Mouse (Mus musculus): ENCODE results near the gene Ptges3l. TPM values are rescaled to one million over a fixed set of nuclear protein-coding genes. Genes with fewer than 3 reads are reported as not detected.
A peak's percentile ranks its signal among the peaks of the same experiment; 100 is the strongest.

The Ptges3l gene
- polyA plus RNA-seq, 1 experiment, result 1.9 TPM

DNA sequence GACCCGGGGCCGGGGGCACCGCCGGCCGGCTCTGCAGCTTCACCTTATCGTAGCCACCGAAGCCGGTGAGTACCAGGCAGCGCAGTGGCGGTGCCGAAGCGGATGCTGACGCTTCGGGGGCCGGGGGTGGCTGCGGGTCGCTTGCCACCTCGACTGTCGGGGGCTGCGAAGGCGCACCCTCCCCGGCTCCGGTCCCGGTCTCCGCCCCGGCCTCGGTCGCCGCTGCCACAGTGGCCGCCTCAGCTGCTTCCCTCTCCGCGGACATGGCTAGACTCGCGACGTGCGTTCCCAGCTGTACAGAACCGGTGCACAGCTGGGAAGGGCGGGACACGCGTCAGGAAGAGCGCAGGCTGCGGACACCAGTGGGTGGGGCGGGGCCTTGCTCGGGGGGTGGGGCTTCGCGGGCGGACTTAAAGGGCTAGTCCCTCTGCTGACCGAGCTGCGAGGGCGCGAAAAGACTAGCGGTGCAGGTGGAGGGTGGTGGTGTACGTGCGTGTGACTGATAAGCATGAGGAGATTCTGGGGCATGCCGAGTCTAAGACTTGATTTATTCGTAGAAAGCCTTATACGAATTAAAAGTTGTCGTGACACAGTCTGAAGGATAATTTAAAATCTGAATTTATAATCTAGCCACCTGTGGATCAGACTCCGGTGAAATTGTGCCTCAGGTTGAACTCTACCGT lies 40.9 kb upstream of the Ptges3l start, which contains the start of gene Vat1:
Gene Vat1, minus strand, starts transcription at position 362 of the 683 bp plus-strand sequence.
- peak; percentile 89 for DNase-seq (ENCODE audit: low read depth)
- TF ChIP-seq POLR2A (IDR thresholded peaks at IDR 0.05; ENCODE audit: borderline replicate concordance, extremely low read depth, insufficient read depth, insufficient read length, poor library complexity, severe bottlenecking), result 0 out of 2 replicates have a peak, but pooled peaks have one; percentile 18
- no peak for TF ChIP-seq CTCF (IDR thresholded peaks at IDR 0.05; ENCODE audit: borderline replicate concordance, extremely low read depth, insufficient read depth, insufficient read length)

- DNase-seq (ENCODE audit: low read depth), result peak; percentile 80
- no peak for TF ChIP-seq CTCF (IDR thresholded peaks at IDR 0.05; ENCODE audit: borderline replicate concordance, extremely low read depth, insufficient read depth, insufficient read length)
- no peak for TF ChIP-seq POLR2A (IDR thresholded peaks at IDR 0.05; ENCODE audit: borderline replicate concordance, extremely low read depth, insufficient read depth, insufficient read length, poor library complexity, severe bottlenecking)
Measured at GRCm38 (mm10) chr11:101465101-101465868, 40.2 kb upstream of the Ptges3l start.

DNA sequence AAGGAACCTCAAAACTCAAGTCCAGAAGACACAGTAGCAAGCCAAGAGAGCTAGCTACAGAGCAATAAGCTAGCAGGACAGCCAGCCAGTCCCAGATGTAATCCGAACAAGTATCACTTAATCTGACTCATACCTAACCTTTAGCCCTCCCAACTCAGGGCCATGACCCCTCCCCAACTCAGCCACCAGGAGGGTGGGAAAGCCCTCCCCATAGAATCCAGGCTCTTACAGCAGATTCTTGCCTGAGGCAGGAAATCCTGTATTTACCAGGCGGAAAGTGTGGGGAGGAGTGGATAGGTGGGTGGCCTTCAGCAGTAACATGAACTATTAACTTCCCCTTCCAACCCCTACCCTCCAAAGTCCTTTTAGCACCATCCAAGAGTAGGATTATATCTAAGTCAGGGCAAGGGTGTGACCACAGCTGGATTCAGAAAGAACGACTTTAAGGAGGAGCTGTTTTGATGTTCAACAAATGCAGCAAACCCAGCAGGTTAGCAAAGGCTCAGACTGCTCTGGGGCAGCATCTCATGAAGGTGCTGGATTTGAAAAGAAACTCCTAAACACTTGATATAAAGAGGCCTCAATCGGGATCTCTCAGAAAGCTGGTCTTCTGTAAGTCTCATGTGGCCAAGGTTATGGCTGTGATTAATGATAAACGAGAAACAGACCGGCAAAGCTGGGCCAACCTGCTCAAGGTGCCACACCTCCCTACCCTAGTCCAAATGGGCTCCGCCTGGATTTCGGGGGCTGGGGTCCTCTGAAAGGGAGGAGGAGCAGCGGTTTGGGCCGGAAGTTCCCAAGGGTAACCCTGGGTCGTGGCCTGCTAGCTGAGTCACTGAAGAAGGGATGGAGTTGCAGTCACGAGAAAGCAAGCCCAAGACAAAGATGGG lies 39.3 kb upstream of the Ptges3l start, which contains the start of gene Rnd2:
Gene Rnd2, plus strand, starts transcription at position 789 of the 890 bp plus-strand sequence.
- DNase-seq (ENCODE audit: low read depth), result no peak

DNA sequence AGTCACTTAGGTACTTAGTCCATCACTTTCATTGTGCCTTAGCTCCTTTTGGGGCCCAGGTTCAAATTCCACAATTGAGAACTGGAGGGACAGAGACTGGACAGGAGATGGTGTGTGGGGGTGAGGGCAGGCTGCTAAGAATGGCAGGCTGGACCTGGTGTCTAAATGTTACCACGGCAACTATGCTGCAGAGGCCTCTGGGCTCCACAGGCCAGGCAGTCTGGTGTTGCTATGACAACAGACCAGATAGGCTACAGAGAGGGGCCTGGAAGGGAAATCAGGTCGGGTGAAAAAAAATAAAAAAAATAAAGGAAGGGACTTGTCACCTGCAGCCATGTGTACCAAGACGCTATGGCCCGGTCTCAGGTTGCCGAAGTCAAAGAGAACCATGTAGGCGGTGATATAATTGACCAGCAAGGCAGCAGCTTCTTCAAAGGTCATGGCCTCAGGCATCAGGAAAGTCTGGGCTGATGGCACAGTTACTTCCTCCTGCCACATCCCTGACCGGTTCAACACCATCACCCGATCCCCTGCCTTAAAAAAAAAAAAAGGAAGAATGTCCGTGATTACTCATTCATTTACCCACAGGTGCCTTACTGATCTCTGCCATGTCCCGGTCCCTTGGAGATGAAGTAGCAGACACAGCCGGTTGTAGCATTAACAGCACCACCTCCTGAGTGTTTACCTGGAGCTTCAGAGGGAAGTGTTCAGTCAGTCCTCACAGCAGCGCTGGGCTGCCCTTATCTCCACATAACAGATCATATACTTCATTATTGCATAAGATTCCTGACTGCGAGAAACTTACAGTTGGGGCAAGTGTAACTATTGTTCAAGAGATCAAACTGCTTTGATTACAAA lies 37.7 kb upstream of the Ptges3l start:
- peak; percentile 80 for DNase-seq (ENCODE audit: low read depth)
- TF ChIP-seq CTCF (IDR thresholded peaks at IDR 0.05; ENCODE audit: borderline replicate concordance, extremely low read depth, insufficient read depth, insufficient read length) (no peak), POLR2A (IDR thresholded peaks at IDR 0.05; ENCODE audit: borderline replicate concordance, extremely low read depth, insufficient read depth, insufficient read length, poor library complexity, severe bottlenecking) (no peak)

More for the DNA sequence above, 39.3 kb upstream of the Ptges3l start, which contains the start of gene Rnd2:
- TF ChIP-seq POLR2A (IDR thresholded peaks at IDR 0.05; ENCODE audit: borderline replicate concordance, extremely low read depth, insufficient read depth, insufficient read length, poor library complexity, severe bottlenecking) (no peak), CTCF (IDR thresholded peaks at IDR 0.05; ENCODE audit: borderline replicate concordance, extremely low read depth, insufficient read depth, insufficient read length) (no peak)

GRCm38 (mm10) chr11:101462141-101462540 lies 37.0 kb upstream of the Ptges3l start:
- no peak for TF ChIP-seq POLR2A (IDR thresholded peaks at IDR 0.05; ENCODE audit: borderline replicate concordance, extremely low read depth, insufficient read depth, insufficient read length, poor library complexity, severe bottlenecking)
- TF ChIP-seq CTCF (IDR thresholded peaks at IDR 0.05; ENCODE audit: borderline replicate concordance, extremely low read depth, insufficient read depth, insufficient read length), result no peak
- DNase-seq (ENCODE audit: low read depth), result no peak

DNA sequence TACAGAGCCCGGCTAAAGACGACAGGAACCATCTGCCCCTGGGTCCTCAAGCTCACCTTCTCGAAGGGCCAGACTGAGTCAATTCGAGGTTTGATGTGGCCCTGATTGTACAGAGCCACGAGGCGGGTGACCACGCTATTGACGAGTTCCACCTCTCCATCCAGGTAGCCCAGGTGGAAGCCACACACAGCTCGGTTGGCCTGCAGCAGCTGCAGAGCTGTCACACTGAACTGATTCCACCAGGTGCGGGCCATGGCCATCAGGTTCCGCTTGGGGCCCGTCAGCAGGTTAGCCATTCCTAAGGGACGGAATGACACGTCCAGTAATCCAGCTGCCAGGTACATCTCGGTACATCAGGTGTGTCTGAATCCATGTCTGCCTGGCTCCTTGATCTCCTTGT lies 35.2 kb upstream of the Ptges3l start:
- TF ChIP-seq POLR2A (IDR thresholded peaks at IDR 0.05; ENCODE audit: borderline replicate concordance, extremely low read depth, insufficient read depth, insufficient read length, poor library complexity, severe bottlenecking) (no peak), CTCF (IDR thresholded peaks at IDR 0.05; ENCODE audit: borderline replicate concordance, extremely low read depth, insufficient read depth, insufficient read length) (no peak)
- DNase-seq (ENCODE audit: low read depth), result no peak

DNA sequence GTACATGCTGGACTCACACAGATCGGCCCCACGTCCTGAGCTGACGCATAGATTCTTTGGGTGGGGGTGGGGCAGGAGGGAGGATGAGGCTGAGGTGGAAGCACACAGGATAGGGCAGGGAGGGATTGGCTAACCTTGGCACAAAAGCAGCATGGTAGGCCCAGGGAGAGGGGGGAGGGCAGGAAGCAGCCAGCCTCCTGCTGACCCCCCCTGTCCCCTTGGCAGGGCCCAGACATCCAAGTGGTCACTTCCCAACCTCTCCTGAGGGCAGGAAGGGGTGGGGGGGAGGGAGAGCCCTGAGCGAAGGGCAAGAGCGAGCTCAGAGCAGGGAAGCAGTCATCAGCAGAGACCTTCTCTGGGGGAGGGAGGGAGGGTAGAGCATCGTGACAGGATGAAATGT lies 34.6 kb upstream of the Ptges3l start:
- DNase-seq (ENCODE audit: low read depth), result no peak
- no peak for TF ChIP-seq POLR2A (IDR thresholded peaks at IDR 0.05; ENCODE audit: borderline replicate concordance, extremely low read depth, insufficient read depth, insufficient read length, poor library complexity, severe bottlenecking)
- no peak for TF ChIP-seq CTCF (IDR thresholded peaks at IDR 0.05; ENCODE audit: borderline replicate concordance, extremely low read depth, insufficient read depth, insufficient read length)

GRCm38 (mm10) chr11:101458217-101458616 lies 33.1 kb upstream of the Ptges3l start:
- no peak for DNase-seq (ENCODE audit: low read depth)
- TF ChIP-seq CTCF (IDR thresholded peaks at IDR 0.05; ENCODE audit: borderline replicate concordance, extremely low read depth, insufficient read depth, insufficient read length) (no peak), POLR2A (IDR thresholded peaks at IDR 0.05; ENCODE audit: borderline replicate concordance, extremely low read depth, insufficient read depth, insufficient read length, poor library complexity, severe bottlenecking) (no peak)

GRCm38 (mm10) chr11:101457631-101458030 lies 32.5 kb upstream of the Ptges3l start:
- TF ChIP-seq CTCF (IDR thresholded peaks at IDR 0.05; ENCODE audit: borderline replicate concordance, extremely low read depth, insufficient read depth, insufficient read length) (no peak), POLR2A (IDR thresholded peaks at IDR 0.05; ENCODE audit: borderline replicate concordance, extremely low read depth, insufficient read depth, insufficient read length, poor library complexity, severe bottlenecking) (no peak)

DNA sequence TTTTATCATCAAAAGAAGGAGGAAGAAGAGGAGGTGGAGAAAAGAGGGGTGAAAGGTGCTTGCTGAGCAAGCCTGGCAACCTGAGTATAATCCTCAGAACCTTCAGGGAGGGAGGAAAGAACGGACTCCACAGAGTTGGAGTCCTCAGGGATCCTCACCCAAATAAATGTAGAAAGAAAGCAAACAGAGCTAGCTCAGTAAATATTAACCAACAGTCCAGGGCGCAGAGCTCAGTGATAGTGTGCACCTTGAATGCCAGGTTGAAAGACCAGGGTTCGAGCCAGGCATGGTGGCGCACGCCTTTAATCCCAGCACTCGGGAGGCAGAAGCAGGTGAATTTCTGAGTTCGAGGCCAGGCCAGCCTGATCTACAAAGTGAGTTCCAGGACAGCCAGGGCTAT lies 30.5 kb upstream of the Ptges3l start:
- no peak for DNase-seq (ENCODE audit: low read depth)
- TF ChIP-seq POLR2A (IDR thresholded peaks at IDR 0.05; ENCODE audit: borderline replicate concordance, extremely low read depth, insufficient read depth, insufficient read length, poor library complexity, severe bottlenecking), result no peak
- TF ChIP-seq CTCF (IDR thresholded peaks at IDR 0.05; ENCODE audit: borderline replicate concordance, extremely low read depth, insufficient read depth, insufficient read length), result no peak

More at GRCm38 (mm10) chr11:101457631-101458030, 32.5 kb upstream of the Ptges3l start:
- no peak for DNase-seq (ENCODE audit: low read depth)
